Mouse (Mus musculus) gastrocnemius, postnatal 4 days (tissue): ENCODE measurements around the gene Nlgn1. TPM values are rescaled to one million over a fixed set of nuclear protein-coding genes. Genes with fewer than 3 reads are reported as not detected.

Experiments used
- DNase-seq, 2 experiments: peaks; one replicate each; pipeline ENCODE4 v3.0.0; 2021 to 2022; ENCODE audit warnings: low spot score in 2 of 2, mixed read lengths in 2 of 2
- total RNA-seq, 2 experiments: library from RNA; stranded (reverse); gene quantifications; 2 replicates each; pipeline ENCODE4 v1.2.3; 2021

Nlgn1 gene
- total RNA-seq, 2 experiments from 2014 or later, result 1.3 to 1.5 TPM

DNA sequence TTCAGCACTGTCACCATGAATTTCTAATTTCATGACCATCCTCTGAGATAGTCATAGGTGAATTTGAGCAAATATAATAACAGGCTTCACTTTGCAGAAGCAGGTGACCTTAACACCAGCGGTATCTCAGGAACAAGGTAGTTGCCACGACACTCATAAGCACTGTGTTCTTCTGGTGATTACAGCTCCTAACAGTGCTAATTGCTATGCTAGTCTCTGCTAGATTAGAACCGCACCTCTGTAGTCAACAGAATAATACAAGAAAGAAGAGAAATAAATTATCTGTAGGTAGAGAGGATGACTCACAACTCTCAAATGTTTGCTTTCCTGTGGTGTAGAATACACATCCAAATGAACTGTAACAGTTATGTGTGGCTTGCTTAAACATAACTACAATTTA lies 129.6 kb downstream of the Nlgn1 start:
- DNase-seq, result no peak

DNA sequence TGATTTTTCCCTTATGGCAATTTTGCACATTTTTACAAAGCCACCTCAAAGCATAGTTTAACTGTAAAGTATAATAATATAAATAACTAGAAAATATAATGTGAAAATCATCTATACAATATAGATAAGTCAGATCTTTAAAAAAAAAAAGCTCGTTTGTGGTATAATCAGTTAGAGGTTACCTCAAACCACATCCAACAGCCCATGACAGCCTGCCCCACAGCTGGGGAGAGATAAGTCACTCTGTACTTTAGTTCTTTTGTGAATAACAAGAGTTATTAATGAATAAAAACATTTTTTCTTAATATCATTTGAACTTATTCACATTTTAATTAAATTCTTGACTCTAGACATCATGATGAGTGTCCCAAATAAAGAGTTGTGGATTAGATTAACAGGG lies 130.8 kb downstream of the Nlgn1 start:
- no peak for DNase-seq

DNA sequence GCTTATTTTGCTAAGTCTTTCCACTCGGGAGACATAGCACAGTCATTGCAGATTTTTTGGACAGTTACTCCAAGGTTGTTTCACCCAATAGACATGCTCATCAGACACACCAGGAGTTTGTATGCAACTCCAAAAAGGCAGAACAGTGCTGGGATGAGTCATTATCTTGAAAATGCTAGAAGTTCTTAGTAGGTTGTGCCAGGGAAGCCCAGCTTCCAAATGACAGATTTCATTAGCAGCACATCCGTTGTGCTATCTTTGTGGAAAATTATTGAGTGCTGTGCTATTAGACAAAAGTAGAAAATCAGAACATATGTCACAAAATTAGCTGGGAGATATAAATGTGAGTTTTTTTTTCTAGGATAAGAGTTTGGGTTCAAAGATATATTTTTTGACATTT lies 137.3 kb downstream of the Nlgn1 start:
- DNase-seq, result no peak

DNA sequence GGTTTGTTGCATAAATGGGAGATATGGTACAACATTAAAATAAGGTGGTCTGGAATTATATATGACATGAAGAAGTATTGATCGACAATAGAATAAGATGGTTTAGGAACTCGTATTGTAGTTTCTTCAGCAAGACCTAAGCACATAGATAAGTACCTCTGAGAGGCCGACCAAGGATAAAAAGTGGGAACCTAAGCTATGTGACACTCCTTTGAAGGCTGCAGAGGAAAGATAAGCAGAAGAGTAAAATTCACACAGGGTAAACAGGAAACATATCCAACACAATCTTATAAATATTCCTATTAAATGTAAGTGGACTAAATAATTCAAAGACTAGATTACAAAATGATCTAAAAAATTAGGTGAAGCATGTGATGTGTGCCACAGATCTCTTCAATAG lies 151.2 kb downstream of the Nlgn1 start:
- DNase-seq, result no peak

DNA sequence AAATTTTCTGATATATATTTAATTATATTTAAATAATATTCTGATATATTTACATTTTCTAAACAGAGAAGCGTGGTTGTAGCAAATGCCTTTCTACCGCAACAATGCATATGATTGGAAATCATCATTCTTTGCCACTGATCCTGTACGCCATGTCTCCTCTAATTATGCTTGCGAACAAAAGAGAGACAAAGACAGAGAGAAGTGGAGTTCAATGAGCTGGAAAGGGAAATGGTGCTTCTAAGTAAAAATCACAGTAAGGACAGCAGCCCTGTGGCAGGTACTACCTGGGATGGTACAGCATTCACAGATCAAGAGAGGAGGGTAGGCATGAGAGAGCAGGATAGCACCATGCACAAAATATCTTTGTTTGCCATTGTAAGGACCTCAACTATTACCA lies 156.9 kb downstream of the Nlgn1 start:
- no peak for DNase-seq

DNA sequence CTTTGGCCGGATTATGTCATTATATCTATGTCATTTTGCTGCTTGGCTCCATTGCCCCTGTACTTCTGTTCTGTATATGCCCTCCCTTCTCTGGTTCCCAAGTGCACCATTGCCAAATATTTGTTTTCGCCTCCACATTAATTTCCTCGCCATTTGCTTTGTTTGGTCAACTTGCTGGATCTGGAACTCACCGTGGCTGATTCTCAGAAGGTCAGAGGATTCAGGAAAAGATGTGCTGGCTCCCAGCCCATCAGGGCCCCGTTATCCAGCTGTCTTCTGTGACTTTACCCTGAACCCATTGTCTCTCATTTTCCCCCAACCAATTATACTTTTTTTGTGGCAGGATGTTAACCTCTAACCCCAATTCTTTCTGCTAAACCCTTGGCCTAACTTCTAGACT lies 158.0 kb downstream of the Nlgn1 start:
- DNase-seq, result no peak

DNA sequence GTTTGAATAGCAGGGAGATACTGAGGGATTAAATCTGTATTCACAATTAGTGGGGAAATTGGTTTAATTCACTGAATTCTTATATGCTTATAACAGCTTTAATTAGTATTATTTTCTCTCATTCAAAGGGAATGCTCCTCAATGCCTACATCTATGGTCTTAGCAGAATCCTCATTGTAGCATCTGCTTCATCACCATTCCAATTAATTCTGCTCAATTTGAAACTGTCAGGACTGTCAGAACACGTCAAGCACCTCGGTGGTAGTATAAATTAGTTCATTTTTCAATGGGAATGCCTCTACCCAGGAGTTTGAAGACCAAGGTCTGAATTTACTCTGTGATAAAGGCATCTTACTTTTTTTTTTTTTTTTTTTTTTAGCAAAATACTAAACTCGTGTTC lies 158.6 kb downstream of the Nlgn1 start:
- DNase-seq, result no peak

DNA sequence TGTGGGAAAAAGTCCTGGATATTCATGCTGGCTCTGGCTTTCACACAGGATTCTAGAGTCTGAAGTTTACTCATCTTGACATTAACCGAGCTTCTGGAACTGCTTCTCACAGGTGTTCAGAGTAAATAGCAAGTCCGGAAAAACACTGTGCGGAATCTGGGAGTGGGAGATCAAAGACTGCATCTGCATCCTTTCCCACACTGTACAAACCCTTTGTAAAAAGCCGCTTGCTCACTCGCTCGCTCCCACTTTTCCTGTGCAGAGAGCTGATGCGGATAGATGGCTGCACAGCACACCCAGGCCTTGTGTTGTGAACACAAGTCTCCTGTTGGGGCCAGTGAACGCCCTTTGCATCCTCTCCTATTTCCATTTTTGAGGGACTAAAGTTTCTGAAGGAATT lies 165.5 kb downstream of the Nlgn1 start:
- no peak for DNase-seq

DNA sequence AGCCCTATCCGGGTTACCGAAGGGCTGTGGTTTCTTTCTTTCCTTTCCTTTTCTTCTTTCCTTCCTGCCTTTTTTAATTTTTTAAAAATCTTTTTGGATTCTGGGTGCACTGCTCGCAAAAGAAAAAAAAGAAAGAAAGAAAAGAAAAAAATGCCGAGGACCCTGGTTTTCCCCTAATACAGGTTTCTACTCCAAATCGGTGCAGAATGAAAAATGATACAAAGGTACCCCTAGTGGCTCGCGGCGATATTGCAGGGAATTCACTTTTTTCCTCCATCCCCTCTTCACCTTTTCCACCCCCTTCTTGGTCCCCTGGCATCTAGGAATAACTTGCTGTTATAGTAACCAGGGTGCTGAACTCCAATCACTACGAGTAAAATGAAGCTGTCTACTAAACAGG lies 178.5 kb downstream of the Nlgn1 start:
- peak in 1 of 2 experiments; percentile 35 for DNase-seq

DNA sequence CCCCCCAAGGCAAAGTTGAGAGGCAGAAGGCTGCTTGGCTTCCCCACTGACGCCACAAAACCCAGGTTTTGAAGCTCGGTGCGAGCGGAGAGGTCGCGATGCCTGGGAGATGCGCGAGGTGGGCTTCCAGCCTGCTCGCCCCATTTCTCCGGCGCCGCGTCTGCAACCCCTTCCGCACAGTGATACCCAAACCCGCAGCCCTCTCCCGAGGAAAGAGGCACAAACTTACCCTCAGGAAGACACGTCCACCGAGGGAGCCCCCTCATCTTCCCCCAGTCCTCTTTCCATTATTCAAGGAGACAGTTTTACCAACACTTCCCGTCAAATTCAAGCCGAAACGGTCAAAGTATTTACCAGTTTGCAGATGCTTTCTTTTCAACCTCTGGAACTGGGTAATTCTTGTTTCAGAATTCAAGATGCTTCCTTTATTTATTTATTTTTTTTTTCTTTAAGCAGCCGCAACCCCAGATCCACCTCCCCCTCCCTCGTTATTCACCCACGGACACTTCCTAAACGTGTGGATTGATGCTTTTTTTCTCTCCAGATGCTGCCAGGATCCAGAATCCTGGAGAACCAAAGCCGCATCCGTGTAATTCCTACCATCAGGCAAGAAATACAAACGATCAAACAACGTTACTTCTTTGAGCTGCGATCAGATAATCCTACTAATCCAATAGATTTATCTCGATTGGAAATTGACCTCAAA lies 179.1 kb downstream of the Nlgn1 start:
- DNase-seq, result peak in 1 of 2 experiments; percentile 18

DNA sequence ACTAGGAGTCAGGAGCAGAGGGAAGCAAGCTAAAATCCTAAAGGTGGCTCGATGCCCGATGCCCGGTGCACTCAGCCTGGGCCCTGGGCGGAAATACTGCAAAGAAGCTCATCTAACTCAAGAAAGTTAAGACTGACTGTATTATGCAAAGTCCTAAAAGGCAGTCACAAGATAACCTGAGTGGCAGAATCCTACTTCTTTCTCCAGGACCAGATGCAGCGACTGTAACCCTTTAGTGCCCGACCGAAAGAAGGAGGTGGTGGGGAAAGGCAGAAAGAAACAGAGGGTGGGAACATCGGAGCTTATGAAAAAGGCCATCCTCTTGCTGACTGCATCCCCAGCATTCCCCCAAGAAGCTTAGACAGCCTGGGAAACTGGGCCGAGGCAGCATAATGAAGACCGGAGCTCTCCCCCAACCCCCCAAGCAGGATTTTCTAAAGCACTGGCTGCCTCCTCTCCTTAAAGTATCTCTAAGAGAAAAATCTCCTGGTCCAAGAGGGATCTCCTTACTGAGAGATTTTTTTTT lies 179.7 kb downstream of the Nlgn1 start:
- peak in 1 of 2 experiments; percentile 22 for DNase-seq

DNA sequence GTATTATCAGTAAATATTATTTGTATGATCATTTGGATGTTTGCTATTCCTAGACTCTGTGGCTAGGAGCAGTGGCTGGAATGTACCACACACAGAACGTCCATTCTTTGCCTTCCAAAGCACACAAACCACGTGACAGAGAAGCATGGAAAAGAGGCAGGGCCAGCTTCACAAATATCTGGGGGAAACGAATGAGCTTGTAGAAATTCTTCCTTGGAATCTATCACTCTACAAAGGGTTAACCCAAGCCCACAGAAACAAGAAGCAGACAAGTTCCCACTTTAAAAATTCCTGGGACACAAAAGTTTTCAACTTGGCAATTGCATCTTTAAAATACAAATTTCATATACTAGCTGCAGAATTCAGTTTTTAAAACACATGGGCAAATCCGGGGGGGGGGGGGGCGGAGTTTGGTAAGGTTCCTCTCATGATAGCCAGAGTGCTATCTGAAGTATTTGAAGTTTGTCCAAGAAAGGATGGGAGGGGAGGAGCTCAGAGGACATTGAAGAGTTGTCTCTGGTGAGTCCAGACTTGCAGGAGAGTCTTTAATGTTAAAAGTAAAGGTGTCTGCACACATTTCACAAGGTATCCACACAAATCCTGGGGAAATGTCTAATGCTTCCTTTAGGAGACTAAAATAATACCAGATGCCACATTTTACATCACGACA lies 180.8 kb downstream of the Nlgn1 start:
- DNase-seq, result no peak

DNA sequence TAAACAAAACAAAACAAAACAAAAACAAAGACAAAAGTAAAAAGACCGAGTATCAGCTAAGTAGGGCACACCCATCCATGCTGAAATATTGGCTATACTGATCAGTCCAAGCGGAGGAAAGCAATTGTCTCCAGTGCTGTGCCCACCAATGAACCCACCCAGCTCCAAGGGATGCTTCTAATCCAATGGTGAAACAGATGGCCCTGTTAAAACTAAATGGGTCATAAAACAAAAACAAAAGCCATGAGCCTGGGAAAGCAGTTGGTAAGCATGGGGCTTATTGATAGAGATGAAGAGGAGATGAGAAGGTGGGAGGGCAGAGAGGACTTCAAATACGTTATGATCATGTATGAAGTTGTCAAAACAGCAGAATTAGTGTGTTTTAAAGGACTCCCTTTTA lies 186.1 kb downstream of the Nlgn1 start:
- no peak for DNase-seq

DNA sequence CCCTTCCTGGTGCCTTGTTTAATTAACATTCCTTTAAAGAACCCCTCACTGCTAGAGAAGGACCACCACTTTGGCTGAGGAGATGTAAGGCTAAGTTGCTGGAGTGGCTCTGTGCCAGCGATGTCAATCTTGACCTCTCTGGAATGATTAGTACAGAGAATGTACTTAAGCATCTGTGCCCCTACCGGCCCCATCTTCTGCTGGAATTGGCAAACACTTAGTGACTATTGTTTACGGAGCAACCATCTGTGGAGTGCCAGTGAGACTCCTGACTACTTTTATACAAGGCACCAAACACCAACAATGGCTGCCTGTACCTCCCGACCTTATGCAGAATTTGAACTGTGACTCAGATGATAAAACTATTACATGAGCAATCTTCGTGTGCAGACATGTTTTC lies 186.8 kb downstream of the Nlgn1 start:
- DNase-seq, result no peak

DNA sequence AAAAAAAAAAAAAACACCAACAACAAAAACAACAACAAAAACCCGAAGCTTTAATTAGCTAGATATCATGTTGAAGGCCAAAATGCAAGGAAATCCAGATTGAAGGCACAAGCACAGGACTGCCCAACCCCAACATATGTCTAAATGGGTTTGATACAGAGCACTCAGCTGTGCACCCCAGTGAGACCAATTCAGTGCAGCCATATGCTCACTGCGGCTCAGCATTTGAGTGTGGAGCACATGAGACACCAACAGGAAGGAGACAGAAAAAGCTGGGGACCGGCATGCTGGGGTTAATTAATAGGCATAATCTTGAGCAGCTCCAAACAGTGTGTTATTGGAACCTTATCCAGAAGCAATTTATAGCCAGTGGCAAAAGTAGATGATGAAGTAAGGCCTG lies 190.7 kb downstream of the Nlgn1 start:
- no peak for DNase-seq

DNA sequence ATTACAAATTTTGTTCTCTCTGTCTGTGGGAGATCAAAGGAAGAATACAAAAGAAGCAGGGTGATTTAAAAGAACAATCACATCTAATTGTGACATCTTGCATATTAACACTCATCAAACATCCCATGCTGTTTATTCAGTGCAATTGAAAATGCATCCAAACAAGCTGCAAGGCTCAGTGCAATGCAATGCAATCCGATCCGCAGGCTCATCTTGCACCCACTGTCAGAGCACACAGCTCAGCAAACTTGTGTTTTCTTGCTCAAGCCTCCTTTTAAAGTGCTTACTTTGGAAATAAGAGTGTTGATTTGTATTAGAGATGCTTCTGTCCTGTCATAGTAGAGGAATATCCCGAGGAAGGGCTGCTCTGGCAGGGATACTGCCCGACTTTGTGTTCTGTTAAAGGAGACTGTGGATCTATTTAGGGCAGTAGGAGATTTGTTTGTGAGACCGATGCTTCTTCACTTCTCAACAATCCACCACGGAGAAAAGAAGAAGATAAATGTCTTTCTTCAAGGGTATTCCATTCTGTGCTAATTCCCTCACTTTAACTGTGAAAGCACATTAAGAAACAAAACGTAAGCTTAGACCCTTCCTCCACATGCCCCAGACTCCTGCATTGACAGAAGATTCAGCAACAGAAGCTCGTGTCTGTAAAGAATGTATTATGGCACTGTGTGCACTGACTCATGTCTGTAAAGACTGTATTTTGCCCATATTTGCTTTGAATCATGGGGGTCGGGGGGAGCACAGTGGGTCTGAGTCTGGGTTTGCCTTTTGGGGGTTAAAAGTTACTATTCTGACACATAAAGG lies 197.2 kb downstream of the Nlgn1 start:
- no peak for DNase-seq

DNA sequence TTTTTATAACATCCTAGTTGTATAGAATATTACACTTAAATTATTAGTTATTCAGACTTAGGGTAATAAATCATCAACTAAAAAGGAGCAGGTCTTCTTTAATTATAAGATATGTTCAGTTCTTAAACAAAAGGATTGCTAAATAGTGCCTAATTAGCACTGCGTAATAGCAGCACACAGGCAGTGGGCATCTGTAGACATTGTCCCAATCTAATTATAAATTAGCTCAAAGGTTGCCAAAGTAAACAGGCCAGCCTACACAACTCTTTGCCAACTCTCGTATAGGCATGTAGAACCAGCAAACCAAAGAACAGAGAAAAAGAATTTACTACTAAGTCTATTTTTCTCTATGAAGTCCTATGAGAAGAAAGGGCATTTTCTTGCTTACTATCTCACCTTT lies 201.3 kb downstream of the Nlgn1 start:
- no peak for DNase-seq

DNA sequence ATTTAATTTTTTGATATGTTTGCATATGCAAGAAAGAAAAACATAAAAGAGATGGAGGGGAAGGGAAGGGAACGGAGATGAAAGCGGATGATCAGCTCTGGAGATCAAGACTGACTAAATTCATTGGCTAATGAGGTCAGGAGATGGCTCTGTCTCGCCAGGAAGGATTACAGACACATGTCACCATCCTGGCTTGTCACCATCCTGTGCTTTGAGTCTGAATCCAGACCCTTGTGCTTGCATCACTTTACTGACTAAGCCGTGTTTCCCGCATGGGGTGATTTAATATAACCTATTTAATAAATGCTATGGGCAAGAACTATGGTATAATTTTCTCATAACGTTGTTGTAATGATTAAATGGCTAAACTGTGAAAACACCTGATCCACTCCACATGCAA lies 202.8 kb downstream of the Nlgn1 start:
- no peak for DNase-seq

DNA sequence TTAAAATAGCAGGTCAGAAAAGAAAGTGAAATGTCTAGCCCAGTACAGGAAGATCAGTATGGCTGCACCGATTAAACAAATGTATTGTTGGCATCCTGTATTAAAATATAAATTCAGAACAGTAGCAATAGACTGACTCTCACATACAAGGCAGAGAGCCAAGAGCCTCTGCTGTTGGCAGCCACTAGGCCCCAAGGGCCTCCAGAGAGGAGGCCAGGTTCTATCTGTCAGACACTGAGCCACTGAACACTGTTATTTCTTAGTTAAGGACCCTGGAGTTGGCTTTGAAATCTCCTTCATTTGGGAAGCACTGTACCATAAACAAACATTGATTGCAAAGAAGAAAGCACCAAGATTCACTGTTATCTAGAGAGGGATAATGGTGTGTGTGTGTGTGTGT lies 215.2 kb downstream of the Nlgn1 start:
- DNase-seq, result no peak

DNA sequence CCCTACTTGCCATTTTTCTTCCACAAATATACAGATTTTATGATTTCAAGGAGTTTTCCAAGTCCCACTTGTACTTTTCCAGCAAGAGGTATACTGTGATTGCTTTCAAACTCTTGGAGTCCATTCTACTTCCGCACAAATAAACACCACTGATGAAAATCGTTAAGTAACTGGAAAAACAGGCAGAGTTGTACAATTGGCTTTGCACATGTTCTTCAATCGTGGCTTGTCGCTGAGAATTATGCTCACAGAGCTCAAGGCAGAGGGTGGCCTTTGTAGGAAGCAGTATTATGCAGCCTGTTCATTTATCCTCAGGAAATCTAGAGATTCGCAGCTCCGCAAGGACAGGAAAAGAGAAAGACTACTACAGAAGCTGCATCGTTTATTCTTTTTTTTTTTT lies 225.9 kb downstream of the Nlgn1 start:
- no peak for DNase-seq

DNA sequence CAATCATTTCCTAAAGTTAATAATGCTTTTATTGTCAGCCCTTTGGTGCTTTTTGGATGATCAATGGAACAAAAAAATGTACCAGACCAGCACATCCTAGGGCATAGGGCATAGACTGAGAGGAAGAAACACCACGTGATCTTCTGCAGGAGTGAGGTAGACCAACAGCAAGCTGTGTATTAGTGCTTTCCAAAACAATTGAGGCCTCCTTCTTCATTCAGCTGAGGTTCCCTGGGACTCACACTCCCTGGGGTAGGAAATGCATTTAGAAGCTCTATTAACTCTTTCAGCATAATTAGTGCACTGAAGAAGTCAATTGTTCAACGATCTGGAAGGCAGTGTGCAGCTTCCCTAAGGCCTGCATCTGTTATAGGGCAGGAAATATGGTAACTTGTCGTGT lies 226.7 kb downstream of the Nlgn1 start:
- no peak for DNase-seq

DNA sequence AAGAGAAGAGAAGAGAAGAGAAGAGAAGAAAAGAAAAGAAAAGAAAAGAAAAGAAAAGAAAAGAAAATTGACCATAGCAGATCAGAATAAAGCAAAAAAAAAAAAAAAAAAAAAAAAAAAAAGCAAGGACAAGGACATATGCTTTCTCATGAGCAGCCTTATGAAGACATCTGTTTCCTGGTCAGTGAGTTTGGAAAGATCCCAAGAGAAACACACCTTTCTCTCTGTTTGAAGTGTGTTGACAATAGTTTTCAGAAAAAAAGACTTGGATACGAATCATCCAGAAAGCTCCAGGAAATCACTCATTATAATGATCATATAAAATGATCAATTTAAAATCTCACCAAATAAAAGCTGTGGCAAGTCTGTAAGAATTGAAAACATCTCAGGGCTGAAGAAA lies 230.0 kb downstream of the Nlgn1 start:
- no peak for DNase-seq
